Mouse (Mus musculus) heart, embryonic 12.5 days (tissue): ENCODE data around the gene E130308A19Rik. TPM values are rescaled to one million over a fixed set of nuclear protein-coding genes. Genes with fewer than 3 reads are reported as not detected.
A peak's percentile ranks its signal among the peaks of the same experiment; 100 is the strongest.

ENCODE experiments used
- ATAC-seq: fragments of 200-750 bp; cut with Nextera tagmentation; 2 replicates; pipeline ENCODE4 v1.8.0; 2017; ENCODE audit warnings: moderate TSS enrichment, moderate library complexity; ENCODE audit not compliant: insufficient number of reproducible peaks, low FRiP score
- H3K27ac ChIP-seq: fragments of 300-500 bp; sonication (generic); 2 replicates; pipeline ENCODE4 v1.5.1; 2016; ENCODE audit warnings: mild to moderate bottlenecking, moderate library complexity; ENCODE audit not compliant: poor library complexity, severe bottlenecking
- H3K27me3 ChIP-seq: fragments of 300-500 bp; sonication (generic); replicated peaks from 2 replicates; pipeline ENCODE4 v1.6.1; 2016; ENCODE audit warnings: mild to moderate bottlenecking, moderate library complexity
- H3K36me3 ChIP-seq: fragments of 300-500 bp; sonication (generic); 2 replicates; pipeline ENCODE4 v1.6.1; 2016; ENCODE audit warnings: mild to moderate bottlenecking, moderate library complexity
- H3K4me1 ChIP-seq: fragments of 300-500 bp; sonication (generic); replicated peaks from 2 replicates; pipeline ENCODE4 v1.6.1; 2016; ENCODE audit warnings: mild to moderate bottlenecking
- H3K4me2 ChIP-seq: fragments of 300-500 bp; sonication (generic); 2 replicates; pipeline ENCODE4 v1.6.1; 2016; ENCODE audit warnings: mild to moderate bottlenecking, moderate library complexity
- H3K4me3 ChIP-seq: fragments of 300-500 bp; sonication (generic); 2 replicates; pipeline ENCODE4 v1.5.1; 2016; ENCODE audit warnings: mild to moderate bottlenecking
- H3K9ac ChIP-seq: fragments of 300-500 bp; sonication (generic); 2 replicates; pipeline ENCODE4 v1.6.1; 2016; ENCODE audit warnings: mild to moderate bottlenecking, moderate library complexity
- H3K9me3 ChIP-seq: fragments of 300-500 bp; sonication (generic); replicated peaks from 2 replicates; pipeline ENCODE4 v1.6.1; 2016; ENCODE audit warnings: mild to moderate bottlenecking, moderate library complexity
- WGBS: fragments of 180-500 bp; shearing (Covaris S2); methylation state at CpG from one replicate; pipeline ENCODE4 v1.1.7; 2016; 5-methylcytosine and 5-hydroxymethylcytosine counted together
- polyA plus RNA-seq: library from polyadenylated mRNA; unstranded; fragments of >200 nt; fragmentation: Nextera tagmentation; extraction: Ambion mirVana; gene quantifications from 2 replicates; pipeline ENCODE4 v1.2.1, GENCODE M21; 2016

Gene E130308A19Rik
- polyA plus RNA-seq, 1 experiment from 2014 or later: 30.1 TPM

DNA sequence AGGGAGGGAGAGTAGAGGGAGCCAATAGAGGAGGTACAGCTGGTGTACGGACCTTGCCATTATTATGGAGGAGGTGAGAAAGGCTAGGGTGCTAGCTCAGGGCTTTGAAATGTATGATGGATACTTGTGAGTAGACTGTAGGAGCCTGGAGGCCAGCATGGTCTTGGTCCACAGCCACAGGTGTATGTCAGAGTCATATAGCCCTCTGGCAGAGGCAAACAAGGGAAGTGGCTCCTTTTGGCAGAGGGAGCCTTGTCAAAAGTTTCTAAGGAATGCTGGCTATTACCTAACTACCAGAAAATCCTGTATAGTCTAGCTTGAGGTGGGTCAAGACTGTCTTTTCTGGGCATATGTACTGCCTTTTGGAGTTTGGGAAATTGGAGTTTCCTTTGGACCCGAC lies 14.7 kb downstream of the E130308A19Rik start:
- WGBS: 57% methylated on average over 2 of the region's 2 CpGs
- Histone ChIP-seq H3K9me3 (no peaks in the 10 kb centered on the region), H3K36me3 (no peaks in the 10 kb centered on the region), H3K4me3 (no peak overlapping the region), H3K4me2 (no peak overlapping the region), H3K9ac (no peak overlapping the region), H3K27ac (peak overlapping the region; percentile 57), H3K4me1 (peaks cover 40% of the 10 kb centered on the region), H3K27me3 (no peaks in the 10 kb centered on the region)
- 0 out of 2 replicates have a peak, but pooled peaks have one; percentile 22 for ATAC-seq

DNA sequence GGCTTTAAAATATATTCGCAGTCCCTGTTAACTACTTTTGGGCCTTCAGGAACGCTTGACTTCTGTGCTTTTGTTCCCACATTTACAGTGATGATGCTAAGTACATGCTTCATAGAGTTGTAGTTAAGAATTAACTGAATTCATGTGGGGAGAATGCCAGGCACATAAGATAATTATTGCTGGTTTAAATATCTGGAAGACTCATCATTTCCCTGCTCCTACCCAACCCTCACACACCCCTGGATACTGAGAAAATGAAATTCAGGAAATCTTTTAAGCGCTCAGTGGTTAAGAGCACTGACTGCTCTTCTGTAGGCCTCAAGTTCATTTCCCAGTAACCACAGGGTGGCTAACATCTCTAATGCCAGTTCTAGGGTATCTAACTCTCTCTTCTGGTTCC lies 16.0 kb downstream of the E130308A19Rik start:
- peaks cover 40% of the 10 kb centered on the region for H3K4me1 ChIP-seq

GRCm38 (mm10) chr4:59642657-59643056 lies 16.6 kb downstream of the E130308A19Rik start:
- Histone ChIP-seq H3K4me3 (no peak overlapping the region), H3K9me3 (no peaks in the 10 kb centered on the region), H3K27me3 (no peaks in the 10 kb centered on the region), H3K4me1 (peaks cover 37% of the 10 kb centered on the region), H3K4me2 (no peak overlapping the region), H3K27ac (no peak overlapping the region), H3K9ac (no peak overlapping the region), H3K36me3 (no peaks in the 10 kb centered on the region)
- ATAC-seq: no peak
- WGBS: 87% methylated on average over 2 of the region's 2 CpGs

More for the DNA sequence above, 16.0 kb downstream of the E130308A19Rik start:
- Histone ChIP-seq H3K27me3 (no peaks in the 10 kb centered on the region), H3K36me3 (no peaks in the 10 kb centered on the region), H3K4me2 (no peak overlapping the region), H3K4me3 (no peak overlapping the region), H3K27ac (no peak overlapping the region), H3K9me3 (no peaks in the 10 kb centered on the region), H3K9ac (no peak overlapping the region)
- no peak for ATAC-seq
- 87% methylated on average over 3 of the region's 3 CpGs for WGBS

- Histone ChIP-seq H3K36me3 (no peaks in the 10 kb centered on the region), H3K9me3 (no peaks in the 10 kb centered on the region), H3K27me3 (no peaks in the 10 kb centered on the region), H3K9ac (no peak overlapping the region), H3K4me3 (no peak overlapping the region), H3K27ac (no peak overlapping the region), H3K4me2 (no peak overlapping the region), H3K4me1 (peaks cover 25% of the 10 kb centered on the region)
- 70% methylated on average over 3 of the region's 3 CpGs for WGBS
- no peak for ATAC-seq
These were observed 18.4 kb downstream of the E130308A19Rik start for GRCm38 (mm10) chr4:59644431-59644830.

GRCm38 (mm10) chr4:59644992-59645391 lies 19.0 kb downstream of the E130308A19Rik start:
- Histone ChIP-seq H3K4me1 (peaks cover 21% of the 10 kb centered on the region), H3K9me3 (no peaks in the 10 kb centered on the region), H3K4me2 (no peak overlapping the region), H3K27ac (no peak overlapping the region), H3K36me3 (no peaks in the 10 kb centered on the region), H3K9ac (no peak overlapping the region), H3K27me3 (no peaks in the 10 kb centered on the region), H3K4me3 (no peak overlapping the region)
- ATAC-seq: no peak
- whole genome bisulfite sequencing: 90% methylated on average over 4 of the region's 4 CpGs

DNA sequence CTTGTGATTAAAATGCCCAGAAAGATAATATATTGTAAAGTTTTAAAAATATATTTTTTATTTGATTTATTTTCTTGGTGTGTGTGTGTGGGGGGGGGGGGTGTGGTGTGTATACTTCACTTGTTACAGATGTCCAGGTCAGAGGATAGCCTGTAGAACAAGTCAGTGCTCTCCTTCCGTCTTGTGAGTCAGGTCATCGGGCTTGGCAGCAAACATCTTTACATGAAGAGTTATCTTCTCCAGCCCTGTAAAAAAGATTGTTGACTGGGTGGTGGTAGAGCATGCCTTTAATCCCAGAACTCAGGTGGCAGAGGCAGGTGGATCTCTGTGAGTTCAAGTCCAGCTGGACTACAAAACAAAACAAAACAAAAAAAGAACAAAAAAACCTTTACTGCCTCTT lies 19.6 kb downstream of the E130308A19Rik start:
- no peaks in the 10 kb centered on the region for H3K27me3 ChIP-seq
- no peaks in the 10 kb centered on the region for H3K36me3 ChIP-seq
- H3K4me2 ChIP-seq: no peak overlapping the region
- no peak overlapping the region for H3K9ac ChIP-seq
- H3K4me3 ChIP-seq: no peak overlapping the region
- H3K27ac ChIP-seq: no peak overlapping the region
- H3K4me1 ChIP-seq: peaks cover 16% of the 10 kb centered on the region
- WGBS: 71% methylated on average over 2 of the region's 2 CpGs
- no peak for ATAC-seq
- H3K9me3 ChIP-seq: no peaks in the 10 kb centered on the region

- no peak for ATAC-seq
- Histone ChIP-seq H3K36me3 (no peaks in the 10 kb centered on the region), H3K4me2 (no peak overlapping the region), H3K4me3 (no peak overlapping the region), H3K9ac (no peak overlapping the region), H3K4me1 (peaks cover 13% of the 10 kb centered on the region; the same call in 1 of the 2 replicates), H3K9me3 (no peaks in the 10 kb centered on the region), H3K27ac (no peak overlapping the region), H3K27me3 (no peaks in the 10 kb centered on the region)
- WGBS: 53% methylated on average over 10 of the region's 10 CpGs
These were observed 20.1 kb downstream of the E130308A19Rik start for GRCm38 (mm10) chr4:59646020-59646696.

DNA sequence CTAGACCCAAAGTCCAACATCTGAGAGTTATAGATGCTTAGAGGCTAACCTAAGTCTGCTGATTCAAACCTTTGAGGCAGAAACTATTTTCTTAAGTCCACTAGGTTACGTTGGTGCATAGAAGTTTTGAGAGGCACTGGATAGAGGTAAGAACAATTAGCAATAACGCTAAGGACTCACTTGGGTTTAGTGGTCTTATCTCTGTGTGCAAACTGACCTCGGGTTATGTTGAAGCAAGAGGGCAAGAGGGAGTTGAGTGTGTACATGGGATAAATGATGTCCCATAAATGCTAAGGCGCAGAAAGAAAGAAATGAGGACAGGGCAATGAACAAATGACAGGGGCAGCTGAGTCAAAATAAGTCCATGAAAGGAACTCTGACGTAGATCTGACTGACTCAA lies 23.1 kb downstream of the E130308A19Rik start:
- Histone ChIP-seq H3K9ac (no peak overlapping the region), H3K36me3 (no peaks in the 10 kb centered on the region), H3K27me3 (no peaks in the 10 kb centered on the region), H3K4me1 (peaks cover 11% of the 10 kb centered on the region; the same call in 1 of the 2 replicates), H3K4me3 (no peak overlapping the region), H3K4me2 (no peak overlapping the region), H3K9me3 (no peaks in the 10 kb centered on the region), H3K27ac (no peak overlapping the region)
- no peak for ATAC-seq
- WGBS: 62% methylated on average over 5 of the region's 5 CpGs

- 80% methylated on average over 1 of the region's 1 CpGs for WGBS
- no peak overlapping the region for H3K4me3 ChIP-seq
- no peak for ATAC-seq
- no peaks in the 10 kb centered on the region for H3K9me3 ChIP-seq
- H3K27ac ChIP-seq: no peak overlapping the region
- no peak overlapping the region for H3K9ac ChIP-seq
- peaks cover 7% of the 10 kb centered on the region; the same call in 1 of the 2 replicates for H3K4me1 ChIP-seq
- no peaks in the 10 kb centered on the region for H3K36me3 ChIP-seq
- no peaks in the 10 kb centered on the region for H3K27me3 ChIP-seq
- H3K4me2 ChIP-seq: no peak overlapping the region
These were observed 26.2 kb downstream of the E130308A19Rik start for GRCm38 (mm10) chr4:59652166-59652681.

- WGBS: 79% methylated on average over 5 of the region's 5 CpGs
- Histone ChIP-seq H3K4me1 (peaks cover 7% of the 10 kb centered on the region; the same call in 1 of the 2 replicates), H3K27ac (no peak overlapping the region), H3K9ac (no peak overlapping the region), H3K36me3 (no peaks in the 10 kb centered on the region), H3K9me3 (no peaks in the 10 kb centered on the region), H3K4me2 (no peak overlapping the region), H3K4me3 (no peak overlapping the region), H3K27me3 (no peaks in the 10 kb centered on the region)
- no peak for ATAC-seq
These were observed 30.1 kb downstream of the E130308A19Rik start for GRCm38 (mm10) chr4:59656061-59656642.

DNA sequence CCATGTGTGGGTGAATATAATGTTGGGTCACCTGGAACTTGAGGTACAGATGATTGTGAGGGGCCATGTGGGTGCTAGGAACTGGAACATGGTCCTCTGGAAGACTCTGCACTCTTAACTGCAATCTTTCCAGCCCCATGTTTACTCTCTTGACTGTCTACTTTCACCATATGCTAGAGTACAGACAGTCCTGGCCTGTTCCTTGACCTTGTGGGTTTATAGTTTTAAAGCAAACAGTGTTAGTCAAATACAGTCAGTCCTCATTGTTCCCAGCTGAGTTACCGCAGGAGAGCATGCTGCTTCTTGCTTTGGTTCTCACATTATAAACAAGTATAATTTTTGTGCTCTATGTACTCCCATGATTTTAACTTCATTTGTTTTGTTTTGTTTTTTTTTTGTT lies 36.2 kb downstream of the E130308A19Rik start:
- Histone ChIP-seq H3K9me3 (peaks cover 4% of the 10 kb centered on the region), H3K9ac (no peak overlapping the region), H3K27me3 (no peaks in the 10 kb centered on the region), H3K36me3 (peaks cover 5% of the 10 kb centered on the region), H3K4me3 (no peak overlapping the region), H3K27ac (no peak overlapping the region), H3K4me2 (no peak overlapping the region), H3K4me1 (peaks cover 11% of the 10 kb centered on the region)
- 90% methylated on average over 1 of the region's 1 CpGs for WGBS
- ATAC-seq: no peak
